Mouse (Mus musculus): ENCODE measurements around the gene Itpr1.

Gene Itpr1

DNA sequence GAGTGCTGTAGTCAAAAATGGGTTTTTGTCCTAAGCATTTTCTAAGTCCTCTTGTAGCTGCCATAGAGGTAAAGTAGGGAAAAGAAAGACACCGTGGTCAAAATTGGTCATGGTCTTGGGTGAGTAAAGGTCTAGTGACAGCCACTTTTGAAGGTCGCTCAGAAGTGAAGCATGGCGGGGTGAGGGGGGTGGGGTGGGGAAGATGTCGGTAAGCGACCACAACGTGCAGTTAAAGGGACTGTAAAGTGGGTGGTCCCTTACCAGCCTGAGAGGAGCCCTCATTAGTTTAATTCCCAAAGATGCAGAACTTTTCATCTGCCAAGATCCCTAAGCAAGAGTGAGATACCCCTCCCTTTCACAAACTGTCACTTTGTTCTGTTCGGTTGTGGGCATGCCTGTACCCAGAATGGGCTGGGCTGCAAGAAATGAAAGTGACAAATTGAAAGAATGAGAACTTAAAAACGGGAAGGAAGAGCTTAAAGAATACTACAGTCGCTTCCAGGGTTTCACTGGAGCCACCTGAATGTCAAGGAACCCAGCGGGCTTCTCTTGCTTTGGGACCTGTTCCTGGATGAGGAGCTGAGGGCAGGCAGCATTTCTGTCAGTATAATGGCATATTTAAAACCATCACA is 1.5 kb downstream of the Itpr1 start:
- no peak for DNase-seq (ENCODE audit: low spot score)

DNA sequence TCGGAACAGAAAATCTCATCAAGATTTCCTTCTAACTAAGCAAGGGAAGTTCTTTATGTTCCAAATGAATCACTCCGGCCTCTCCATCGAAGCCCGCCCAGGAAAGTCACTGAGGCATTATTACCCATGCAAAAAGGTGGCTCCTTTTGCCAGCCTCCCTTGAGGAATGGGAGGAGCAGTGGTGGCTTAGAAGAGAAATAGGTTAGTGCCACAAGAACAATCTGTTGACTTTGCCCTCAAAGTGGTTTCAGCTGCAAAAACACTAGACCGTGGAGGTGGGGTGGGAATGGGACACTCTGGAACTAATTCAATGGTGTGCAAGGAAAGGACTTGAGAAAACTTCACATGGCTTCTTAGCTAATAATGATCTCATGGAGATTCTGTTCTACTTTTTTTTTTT is 3.2 kb downstream of the Itpr1 start:
- no peak for DNase-seq (ENCODE audit: low spot score)

DNA sequence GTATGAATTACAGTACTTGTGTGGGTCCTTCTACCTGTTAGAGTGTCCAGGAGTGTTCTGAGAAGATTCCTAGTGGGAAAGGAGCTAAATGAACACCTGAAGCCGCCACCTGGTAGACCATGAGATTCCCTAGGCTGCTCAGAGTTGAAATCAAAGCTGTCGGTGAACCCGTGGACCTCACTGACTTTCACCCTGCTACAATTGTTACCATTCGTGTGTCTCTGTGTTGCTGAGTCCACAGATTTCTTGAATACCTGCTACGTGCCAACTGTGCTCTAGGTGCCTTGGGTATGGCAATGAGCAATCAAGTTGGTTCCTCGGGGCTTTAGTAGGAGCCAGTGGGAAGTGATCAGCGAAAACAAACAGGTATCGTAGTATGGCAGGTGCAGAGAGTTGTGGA is 3.9 kb downstream of the Itpr1 start:
- DNase-seq (ENCODE audit: low spot score) = no peak

DNA sequence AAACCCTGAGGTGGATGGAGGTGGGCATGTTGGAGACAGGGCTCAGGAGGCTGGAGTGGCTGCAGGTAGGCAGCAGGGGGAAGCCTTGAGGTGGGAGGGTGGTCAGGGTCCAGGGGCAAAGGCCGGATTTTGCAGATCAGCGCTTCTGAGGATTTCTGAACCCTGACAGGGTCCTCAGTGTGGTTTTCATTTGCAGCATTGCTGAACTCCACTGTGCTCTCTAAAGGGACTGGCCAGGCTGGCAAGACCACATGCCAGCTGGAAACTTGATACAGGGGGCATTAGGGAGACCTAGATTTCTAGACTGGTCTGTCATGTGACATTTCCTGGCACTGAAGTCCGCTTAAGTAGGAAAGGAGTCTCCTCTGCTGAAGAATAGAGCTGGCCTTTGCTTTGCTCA is 5.1 kb downstream of the Itpr1 start:
- DNase-seq (ENCODE audit: low spot score) = no peak

DNA sequence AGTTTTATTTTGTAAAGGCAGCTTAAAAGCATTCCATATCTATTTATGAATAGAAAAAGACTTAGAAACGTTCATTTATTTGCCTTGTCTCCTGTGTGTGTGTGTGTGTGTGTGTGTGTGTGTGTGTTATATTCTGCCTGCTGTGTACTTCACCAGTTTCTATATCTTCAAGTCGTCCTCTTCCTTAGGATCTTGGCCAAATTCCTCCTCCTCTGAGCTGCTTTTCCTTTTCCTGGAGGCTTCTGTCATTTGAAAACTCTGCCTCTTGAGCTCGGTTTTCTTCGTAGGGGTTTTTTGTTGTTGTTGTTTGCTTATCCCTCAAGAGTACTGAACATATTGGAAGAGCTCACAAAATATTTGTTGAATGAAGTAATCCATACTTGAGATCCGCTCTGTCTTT is 9.5 kb downstream of the Itpr1 start:
- DNase-seq (ENCODE audit: low spot score) = no peak

DNA sequence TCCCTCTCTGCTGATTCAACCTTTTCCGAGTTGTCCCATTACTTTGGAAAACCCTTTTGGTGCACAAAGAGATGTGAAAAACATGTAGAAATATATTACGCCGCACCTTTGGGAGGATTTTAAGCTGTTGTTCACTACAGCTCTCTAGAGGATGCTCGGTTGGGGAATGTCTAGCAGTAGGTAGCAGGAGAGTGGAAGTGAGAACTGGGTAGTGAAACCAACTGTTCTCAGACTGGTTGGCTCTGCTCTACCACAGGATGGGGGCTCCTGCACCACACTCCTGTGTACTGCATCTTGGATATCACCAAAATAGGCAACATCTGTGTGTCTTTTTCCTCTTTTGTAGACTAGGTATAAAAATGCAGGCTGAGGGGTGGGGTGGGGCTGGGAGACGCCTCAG is 10.0 kb downstream of the Itpr1 start:
- DNase-seq (ENCODE audit: low spot score) = no peak

DNA sequence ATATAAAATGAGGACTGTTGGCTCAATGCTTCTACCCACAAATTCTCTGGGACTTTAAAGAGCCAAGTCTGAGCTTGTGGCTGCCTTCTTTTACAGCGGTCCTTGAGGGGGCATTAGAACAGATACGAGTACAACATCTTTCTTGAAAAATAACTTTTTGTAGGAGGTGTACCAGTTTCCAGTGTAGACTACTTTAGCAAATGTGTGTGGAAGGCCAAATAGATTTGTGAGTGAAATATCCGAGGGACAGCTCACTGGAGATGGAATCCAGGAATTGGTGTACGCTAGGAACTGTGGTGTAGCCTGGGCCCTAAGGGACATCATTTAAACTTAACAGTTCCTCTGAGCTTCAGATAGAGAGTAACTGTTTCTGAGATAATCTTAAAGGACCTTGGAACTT is 11.5 kb downstream of the Itpr1 start:
- no peak for DNase-seq (ENCODE audit: low spot score)

DNA sequence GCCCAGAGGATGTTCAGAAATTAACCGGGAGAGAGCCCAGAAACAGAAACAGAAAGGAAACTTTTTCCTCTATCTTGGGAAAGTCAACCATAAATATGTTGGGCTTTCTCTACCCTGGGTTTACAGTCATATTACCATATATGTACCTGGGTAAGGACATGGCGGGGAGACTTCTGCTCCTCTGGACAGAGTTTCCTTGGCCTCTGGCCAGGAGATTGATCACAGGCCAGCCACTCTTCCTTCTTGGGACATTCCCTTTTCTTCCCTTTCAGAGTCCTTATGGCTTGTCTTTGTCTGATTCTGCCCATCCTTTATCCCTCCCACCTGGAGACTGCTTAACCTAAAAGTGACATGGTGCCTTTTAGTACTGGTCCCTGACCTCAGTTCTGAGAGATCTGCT is 12.1 kb downstream of the Itpr1 start:
- DNase-seq (ENCODE audit: low spot score) = no peak

DNA sequence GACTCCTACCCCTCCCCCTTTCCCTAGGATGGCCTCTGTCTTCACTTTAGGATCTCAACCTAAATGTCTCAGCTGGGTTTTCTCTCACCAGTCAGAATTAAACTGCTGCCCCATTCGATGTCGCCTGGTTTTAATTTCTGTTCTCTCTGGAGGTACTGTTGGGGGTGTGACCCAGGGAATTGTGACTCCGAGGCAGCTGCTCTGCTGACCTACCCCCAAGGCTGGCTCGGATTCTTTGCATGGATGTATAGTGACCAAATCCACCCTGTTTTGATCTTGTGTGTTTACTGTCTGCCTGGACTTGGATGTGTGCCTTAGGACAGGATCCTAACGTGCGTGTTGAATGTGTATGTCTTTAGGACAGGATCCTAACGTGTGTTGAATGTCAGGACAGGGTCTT is 13.3 kb downstream of the Itpr1 start:
- no peak for DNase-seq (ENCODE audit: low spot score)

DNA sequence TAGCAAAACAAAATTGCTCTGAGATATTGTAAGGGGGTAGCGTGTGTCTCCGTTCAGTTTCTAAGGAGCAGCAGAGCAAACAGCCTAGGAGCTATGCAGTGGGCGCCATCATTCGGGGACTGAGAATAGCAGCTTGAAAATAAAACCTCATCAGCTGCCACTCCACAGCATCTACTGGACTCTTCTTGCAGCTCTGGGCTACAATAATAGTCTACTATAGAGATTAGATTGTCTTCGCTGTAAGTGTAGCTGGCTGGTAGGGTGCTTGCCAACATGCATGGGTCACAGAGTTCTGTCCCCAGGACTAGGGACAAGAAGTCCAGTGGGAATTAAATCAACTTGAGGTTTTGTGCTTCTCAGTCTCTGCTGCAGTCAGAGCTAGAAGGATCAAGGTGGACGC is 14.6 kb downstream of the Itpr1 start:
- no peak for DNase-seq (ENCODE audit: low spot score)

DNA sequence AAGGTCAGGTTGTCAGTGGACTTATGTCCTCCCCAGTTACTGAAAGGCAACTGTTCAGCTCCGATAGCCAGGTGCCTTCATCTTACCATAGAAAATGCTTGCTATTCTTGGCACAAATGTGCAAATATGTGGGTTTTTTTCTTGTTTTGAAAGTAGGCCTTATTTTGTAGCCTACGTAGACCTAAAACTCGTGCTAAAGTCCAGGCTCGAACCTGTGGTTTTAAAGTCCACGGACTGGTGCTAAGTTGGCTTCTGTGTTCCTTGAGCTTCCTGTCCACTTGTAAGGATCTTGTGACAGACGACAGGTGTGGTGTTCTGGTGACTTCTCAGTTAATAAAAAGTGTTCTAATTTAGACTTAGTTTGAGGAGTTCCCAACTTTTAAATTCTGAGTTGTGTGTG is 15.2 kb downstream of the Itpr1 start:
- DNase-seq (ENCODE audit: low spot score) = no peak

DNA sequence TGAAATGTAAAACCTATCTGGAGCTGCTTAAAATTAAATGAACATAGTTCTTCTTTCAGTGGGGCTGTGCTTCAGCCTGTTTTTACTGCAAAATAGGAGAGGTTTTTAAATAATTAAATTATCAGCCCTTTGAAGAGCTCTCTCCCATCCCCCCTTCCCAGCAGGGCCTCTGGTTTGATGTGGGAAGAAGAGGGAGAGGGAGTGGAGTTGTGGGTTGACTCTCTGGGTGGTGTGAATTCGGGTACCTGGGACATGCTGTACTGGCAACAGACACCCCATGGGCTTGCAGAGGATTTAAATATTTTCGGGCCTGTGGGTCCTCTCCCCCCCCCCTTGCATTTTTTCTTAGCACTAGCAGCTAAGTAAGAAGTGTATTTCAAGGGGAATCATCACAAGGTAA is 15.7 kb downstream of the Itpr1 start:
- DNase-seq (ENCODE audit: low spot score) = no peak

DNA sequence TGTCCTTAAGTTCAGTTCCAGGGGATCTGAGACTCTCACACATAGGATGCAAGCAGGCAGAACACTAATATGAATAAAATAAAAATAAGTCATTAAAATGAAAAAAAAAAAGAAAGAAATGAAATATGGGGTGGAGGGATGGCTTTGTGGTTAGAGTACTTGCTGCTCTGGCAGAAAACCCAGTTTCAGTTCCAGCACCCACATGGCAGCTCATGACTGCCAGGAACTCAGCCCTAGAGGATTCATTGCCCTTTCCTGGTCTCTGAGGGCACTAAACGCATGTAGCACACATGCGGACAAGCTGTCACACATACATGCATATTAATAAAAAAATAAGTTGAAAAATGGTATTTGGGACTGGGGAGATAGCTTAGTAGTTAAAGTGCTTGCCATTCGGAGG is 17.7 kb downstream of the Itpr1 start:
- DNase-seq (ENCODE audit: low spot score) = no peak

DNA sequence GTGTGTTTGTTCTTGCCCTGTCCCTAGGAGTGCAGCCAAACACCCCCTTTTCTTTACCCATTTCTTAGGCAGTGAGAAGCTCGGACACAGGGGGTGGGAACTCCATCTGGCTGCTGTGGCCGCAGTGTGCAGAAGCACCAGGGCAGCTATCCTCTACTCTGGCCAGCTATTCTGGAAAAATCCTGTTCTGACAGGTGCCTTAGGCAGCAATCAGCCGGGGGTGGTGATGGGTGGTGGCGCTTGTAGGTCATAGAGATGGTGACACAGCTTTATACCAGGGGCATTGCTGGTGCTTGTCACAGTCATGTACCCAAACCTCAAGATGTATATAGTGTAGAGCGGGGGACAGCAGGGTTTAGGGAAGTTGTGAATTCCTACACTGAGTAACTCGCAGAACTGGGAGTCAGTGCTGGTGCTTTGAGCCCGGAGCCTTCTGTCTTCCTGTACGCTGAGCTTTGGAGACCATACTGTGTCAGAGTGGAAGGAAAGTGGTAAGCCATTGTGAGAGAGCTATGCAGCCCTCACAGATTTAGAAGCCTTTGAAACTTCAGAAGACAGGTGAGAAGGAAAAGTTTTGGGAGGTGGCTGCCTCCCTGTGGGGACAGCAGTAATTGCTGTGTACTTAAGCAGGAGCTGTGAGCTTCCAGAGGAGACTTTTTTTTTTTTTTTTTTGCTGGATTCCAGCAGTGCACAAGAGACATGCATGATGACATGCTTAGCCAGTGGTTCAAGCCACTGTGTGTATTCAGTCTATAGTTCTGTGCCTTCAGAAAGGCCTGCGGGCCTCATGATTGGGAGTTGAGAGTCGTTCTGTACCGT is 19.2 kb downstream of the Itpr1 start:
- DNase-seq (ENCODE audit: low spot score) = no peak

DNA sequence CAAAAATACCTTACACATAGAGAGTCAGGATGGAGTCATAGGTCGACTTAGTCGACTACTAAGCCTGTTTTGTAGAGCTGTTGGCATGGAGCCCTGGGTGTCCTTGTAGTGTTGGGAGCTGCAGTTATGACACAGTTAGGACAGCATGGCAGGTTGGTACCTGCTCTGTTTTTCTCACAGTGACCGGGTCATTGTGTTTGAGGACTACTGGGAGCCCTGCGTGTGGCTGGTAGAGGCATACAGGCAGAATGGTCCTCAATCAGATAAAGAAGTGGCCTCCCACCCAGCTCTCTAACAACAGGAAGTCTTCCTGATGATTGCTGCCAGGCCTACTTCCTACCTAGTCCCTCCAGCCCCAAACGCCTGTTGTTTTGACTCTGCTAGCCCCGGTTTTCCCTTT is 20.2 kb downstream of the Itpr1 start:
- DNase-seq (ENCODE audit: low spot score) = no peak

DNA sequence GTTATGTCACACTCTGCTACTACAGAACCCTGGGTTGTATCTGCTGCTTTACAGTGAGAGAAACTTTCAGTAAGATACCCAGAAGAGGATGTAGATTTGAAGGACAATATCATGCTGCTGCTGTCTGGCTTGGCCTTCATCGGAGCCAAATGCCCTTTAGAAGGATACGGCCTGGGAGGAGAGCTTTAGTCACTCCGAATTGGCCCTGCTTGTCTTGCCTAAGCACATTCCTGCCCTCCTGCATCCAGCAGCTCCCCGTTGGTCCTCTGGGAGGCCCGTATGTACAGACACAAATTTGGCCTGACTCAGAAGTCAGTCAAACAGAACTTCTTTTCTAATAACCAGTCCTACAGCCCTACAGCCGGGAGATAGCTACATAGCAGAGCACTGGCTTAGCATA is 21.6 kb downstream of the Itpr1 start:
- DNase-seq (ENCODE audit: low spot score) = no peak

DNA sequence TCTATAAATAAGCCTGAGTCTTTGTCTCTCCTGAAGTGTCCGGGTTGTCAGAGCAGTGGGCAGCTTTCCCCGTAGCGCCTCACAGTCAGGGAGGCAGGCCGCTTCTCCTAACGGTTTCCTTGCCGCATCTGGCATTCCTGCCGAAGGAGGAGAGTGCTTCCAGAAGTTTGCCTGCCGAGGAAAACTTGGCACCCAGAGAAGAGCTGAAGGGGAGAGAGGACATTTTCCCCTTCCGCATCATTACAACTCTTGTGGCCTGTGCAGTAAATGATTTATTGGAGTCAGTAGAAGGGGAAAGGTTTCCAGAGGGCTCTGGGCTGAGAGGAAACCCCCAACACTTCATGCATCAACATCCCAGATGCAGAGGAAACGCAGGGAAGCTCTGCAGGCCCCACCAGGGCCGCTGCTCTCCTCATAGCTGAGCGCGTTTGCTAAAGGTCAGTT is 22.8 kb downstream of the Itpr1 start:
- peak; percentile 17 for DNase-seq (ENCODE audit: low spot score)

DNA sequence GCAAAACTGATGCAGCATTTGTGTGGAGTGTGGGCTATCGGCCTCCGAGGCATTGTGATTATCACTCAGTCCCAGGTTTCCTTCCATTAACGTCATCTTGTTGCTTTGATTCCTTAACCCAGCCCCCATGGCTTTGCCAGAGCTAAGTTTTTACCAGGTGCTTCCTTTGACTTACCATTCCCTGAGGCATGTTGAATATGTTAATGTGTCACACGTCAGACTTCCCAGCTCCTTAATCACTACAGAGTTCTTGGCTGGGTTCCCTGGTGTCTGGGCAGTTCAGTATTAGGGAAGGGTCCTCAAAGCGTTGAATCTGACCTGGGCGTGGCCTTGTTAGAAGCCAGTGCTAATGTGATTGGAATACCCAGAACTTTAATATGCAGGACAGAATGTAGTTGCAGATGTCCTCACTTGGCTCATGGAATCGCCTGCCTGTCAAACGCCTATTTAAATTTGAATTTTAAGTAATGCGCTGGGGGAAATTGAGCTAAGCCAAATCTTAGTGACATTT is 23.6 kb downstream of the Itpr1 start:
- no peak for DNase-seq (ENCODE audit: low spot score)

DNA sequence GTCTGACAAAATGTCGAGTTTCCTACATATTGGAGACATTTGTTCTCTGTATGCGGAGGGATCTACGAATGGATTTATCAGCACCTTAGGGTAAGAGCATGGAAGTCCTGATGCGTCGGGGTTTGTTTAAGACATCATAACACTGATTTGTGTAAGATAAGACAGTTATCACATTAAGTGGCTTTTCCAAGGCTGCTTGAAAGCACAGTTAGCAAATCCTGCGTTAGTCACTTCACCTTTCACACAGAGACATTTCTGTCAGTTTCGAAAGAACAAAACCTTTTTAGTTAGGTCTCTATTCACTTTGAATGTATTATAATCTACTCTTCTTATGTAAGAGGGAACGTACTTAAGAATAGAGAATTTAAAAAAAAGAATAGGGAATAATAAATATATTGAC is 24.1 kb downstream of the Itpr1 start:
- no peak for DNase-seq (ENCODE audit: low spot score)

DNA sequence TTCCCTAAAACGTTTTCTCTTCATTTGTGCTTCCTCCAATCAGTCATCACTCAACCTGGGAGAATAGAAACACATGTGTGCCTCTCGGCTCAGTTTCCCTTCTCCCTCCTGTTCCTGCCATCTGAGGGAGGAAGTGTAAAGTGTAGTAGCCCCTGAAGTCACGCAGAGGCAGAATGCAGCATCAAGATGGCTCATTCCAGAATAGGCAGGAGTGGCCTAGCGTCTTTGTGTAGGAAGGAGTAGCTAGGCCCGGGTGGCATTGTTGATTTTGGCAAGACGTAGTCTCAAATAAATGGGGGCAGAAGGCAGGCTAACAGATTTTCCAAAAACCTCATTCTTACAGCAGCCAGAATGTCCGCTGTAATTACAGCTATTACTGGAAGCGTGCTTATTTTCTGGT is 24.7 kb downstream of the Itpr1 start:
- DNase-seq (ENCODE audit: low spot score) = no peak

DNA sequence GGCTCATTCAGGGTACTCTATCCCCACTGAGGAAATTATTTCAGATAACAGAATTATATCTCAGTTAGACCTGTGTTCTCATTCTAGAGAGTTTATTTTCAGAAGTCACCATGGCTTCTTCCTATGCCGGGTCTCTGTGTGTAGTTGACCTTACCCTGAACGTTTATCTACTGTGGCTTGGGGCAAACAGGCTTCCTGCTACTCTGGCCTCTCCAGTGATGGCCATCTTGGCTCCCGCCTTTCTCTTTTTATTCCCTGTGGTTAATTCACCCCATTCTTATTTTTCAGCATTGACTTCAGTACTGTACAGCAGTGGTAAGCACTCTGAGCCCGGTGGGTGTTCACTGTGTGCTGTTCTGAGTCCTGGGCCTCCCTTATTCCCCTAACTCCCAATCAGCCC is 25.1 kb downstream of the Itpr1 start:
- no peak for DNase-seq (ENCODE audit: low spot score)

DNA sequence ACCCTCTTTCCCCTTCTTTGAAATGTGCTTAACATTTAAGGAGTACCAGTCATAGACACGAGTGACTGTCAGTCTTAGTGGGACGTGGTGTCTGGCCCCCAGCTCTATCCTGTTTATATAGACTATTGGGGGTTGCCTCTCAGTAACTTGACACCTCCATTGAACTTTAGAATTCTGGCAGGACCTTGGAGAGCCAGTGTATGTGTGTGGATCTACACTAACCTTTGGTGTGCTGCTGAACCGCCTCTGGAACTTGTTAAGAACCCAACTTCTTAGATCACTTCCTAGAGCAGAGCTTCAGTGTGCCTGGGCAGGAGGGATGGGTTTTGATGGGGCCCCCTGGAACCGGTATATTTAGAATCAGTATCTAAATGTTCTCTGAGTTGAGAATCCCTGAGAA is 26.2 kb downstream of the Itpr1 start:
- DNase-seq (ENCODE audit: low spot score) = no peak

DNA sequence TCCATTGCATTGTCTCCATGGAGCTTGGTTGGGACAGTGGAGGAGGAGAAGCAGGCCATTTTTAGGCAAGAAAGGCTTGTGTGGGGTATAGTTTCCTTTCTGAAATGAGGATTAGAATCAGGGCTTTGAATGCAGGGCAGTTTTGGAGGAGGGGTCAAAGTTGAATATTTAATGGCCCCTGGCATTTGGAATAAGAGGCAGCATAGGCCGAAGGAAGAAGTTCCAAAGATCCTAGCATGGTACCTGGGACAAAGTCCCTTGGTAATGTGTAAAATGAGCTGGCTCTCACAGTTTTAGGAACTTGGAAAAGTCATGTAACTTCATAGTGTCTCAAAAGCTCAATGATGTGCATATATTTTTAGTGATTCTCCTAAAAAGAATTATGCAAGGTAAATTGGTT is 27.1 kb downstream of the Itpr1 start:
- DNase-seq (ENCODE audit: low spot score) = no peak

DNA sequence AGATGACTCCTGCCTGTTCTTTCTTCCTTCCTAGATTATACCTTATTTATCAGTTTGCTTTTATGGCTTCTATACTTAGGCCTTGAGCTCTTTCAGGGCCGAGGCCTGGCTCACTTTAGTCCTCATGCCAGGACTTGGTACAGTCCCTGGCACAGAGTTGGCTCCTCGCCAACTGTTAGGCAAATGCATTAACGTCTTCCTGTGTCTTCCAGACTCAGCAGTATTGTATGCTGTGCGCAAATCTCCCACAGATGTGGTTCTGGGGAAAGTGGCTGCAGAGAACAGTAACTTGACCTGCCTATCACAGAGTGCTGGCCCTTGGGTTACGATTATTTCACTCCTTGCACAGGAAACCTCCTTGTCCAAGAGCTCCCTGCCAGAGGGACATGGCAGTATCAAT is 27.9 kb downstream of the Itpr1 start:
- no peak for DNase-seq (ENCODE audit: low spot score)
